Mouse (Mus musculus): ENCODE results near the gene Creg1.

DNA sequence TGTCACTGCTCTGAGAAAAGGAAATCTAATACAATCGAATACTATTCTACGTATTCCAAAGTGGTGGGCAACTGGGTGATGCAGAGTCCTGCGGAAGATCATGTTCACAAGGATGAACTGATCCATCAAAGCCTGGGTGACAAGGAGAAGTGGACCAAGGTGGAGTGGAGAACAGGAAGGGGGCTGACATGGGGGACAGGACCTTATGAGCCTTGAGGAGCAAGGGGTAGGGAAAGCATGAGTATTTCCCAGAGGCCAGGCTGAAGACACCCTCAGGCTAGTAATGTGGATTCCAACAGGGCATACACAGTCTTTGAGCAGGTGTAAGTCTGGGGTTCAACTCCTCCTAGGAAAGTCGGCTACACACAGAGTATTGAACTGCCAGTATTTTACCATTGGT lies 47.1 kb upstream of the Creg1 start:
- TF ChIP-seq EP300 (IDR thresholded peaks at IDR 0.05; ENCODE audit: low read depth), result no peak
- no peak for TF ChIP-seq CTCF (IDR thresholded peaks at IDR 0.05; ENCODE audit: low read depth)
